Mouse (Mus musculus): ENCODE data around the gene Tas2r137. TPM values are rescaled to one million over a fixed set of nuclear protein-coding genes. Genes with fewer than 3 reads are reported as not detected.

The Tas2r137 gene
- total RNA-seq (2012; rRNA removed) = 0.85 and 1.0 TPM in 2 replicates

DNA sequence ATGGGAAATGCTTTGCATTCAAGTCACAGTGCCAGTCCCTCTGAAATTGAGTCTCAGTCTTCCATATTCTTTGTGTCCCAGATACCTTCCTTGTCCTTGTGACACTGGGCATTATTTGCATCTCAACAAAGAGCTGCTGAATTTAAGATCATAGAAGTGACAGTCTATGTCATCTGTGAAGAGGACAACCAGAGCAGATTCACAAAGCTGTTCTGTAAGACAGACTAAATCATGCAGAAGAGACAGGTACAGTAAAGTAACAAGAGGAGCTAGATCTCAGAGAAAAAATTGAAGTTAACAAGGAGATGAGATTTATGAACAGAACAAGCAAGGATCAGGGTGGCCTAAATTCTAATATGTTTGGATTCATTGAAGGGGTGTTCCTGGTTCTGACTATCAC is at the start of gene Tas2r137:
Gene Tas2r137, plus strand, starts transcription at position 301 of the 400 bp plus-strand sequence.
- Histone ChIP-seq H3K27ac (ENCODE audit: insufficient read depth, low read depth, low read length, poor library complexity, severe bottlenecking) (no peak within 1 kb of the TSS), H3K9me3 (ENCODE audit: control insufficient read depth, insufficient read depth, low read depth, low read length) (no peaks in the 10 kb centered on the region), H3K4me3 (ENCODE audit: insufficient read depth in 1 of 2, low read depth in 1 of 2, low read length in 2 of 2, poor library complexity in 1 of 2, severe bottlenecking in 1 of 2) (no peak within 1 kb of the TSS), H3K4me1 (ENCODE audit: control insufficient read depth in 2 of 2, insufficient read depth in 2 of 2, low read length in 2 of 2, poor library complexity in 1 of 2) (no peaks in the 10 kb centered on the region), H3K9ac (ENCODE audit: insufficient read depth, low read depth, low read length, poor library complexity, severe bottlenecking) (no peak within 1 kb of the TSS), H3K36me3 (ENCODE audit: control insufficient read depth, insufficient read depth, low read length, poor library complexity, severe bottlenecking) (no peaks in the 10 kb centered on the region)
- no peak for TF ChIP-seq MAFK (IDR thresholded peaks at IDR 0.05; ENCODE audit: insufficient read depth, low read depth, low read length)
- TF ChIP-seq HCFC1 (IDR thresholded peaks at IDR 0.05; ENCODE audit: borderline replicate concordance, insufficient read depth, low read length) = no peak
- no peak for TF ChIP-seq ZC3H11A (IDR thresholded peaks at IDR 0.05; ENCODE audit: borderline replicate concordance, low read depth, low read length)
- no peak for TF ChIP-seq CHD2 (IDR thresholded peaks at IDR 0.05; ENCODE audit: low read depth, low read length)
- TF ChIP-seq ZNF384 (IDR thresholded peaks at IDR 0.05; ENCODE audit: low read depth, low read length) = no peak
- DNase-seq (ENCODE audit: low read depth, low spot score) = no peak
- in situ Hi-C loops (cut with MboI; ENCODE audit: low sequenced_read_pairs in 2 of 2, unreplicated experiment in 2 of 2) = no loop called here

DNA sequence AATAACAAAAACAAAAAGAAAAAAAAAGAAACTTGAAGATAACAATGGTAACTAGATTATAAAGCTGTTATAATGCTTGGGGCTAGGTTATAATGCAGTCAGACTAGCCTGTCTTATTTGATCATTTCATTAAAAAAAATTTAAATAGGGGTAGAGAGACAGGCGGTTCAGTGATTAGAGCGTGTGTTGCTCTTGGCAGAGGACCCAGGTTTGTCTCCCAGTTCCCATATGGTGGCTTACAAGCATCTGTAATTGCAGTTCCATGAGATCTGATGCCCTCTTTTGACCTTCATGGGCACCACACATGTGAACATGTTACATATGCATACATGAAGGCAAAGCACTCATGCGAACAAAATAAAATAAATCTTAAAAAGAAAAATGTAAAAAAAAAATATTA is 49.8 kb upstream of the Tas2r137 start:
- no peak overlapping the region for H3K9ac ChIP-seq (ENCODE audit: insufficient read depth, low read depth, low read length, poor library complexity, severe bottlenecking)
- DNase-seq (ENCODE audit: low read depth, low spot score) = no peak
- no peaks in the 10 kb centered on the region for H3K9me3 ChIP-seq (ENCODE audit: control insufficient read depth, insufficient read depth, low read depth, low read length)
- no peaks in the 10 kb centered on the region for H3K36me3 ChIP-seq (ENCODE audit: control insufficient read depth, insufficient read depth, low read length, poor library complexity, severe bottlenecking)
- H3K4me3 ChIP-seq (ENCODE audit: insufficient read depth in 1 of 2, low read depth in 1 of 2, low read length in 2 of 2, poor library complexity in 1 of 2, severe bottlenecking in 1 of 2) = no peak overlapping the region
- in situ Hi-C loops (cut with MboI; ENCODE audit: low sequenced_read_pairs in 2 of 2, unreplicated experiment in 2 of 2) = no loop called here
- peaks cover 0 to 2% of the 10 kb centered on the region in 2 experiments; a peak in 1 of 4 replicates for H3K4me1 ChIP-seq (ENCODE audit: control insufficient read depth in 2 of 2, insufficient read depth in 2 of 2, low read length in 2 of 2, poor library complexity in 1 of 2)
- H3K27ac ChIP-seq (ENCODE audit: insufficient read depth, low read depth, low read length, poor library complexity, severe bottlenecking) = no peak overlapping the region
- TF ChIP-seq ZC3H11A (IDR thresholded peaks at IDR 0.05; ENCODE audit: borderline replicate concordance, low read depth, low read length) = no peak
- no peak for TF ChIP-seq HCFC1 (IDR thresholded peaks at IDR 0.05; ENCODE audit: borderline replicate concordance, insufficient read depth, low read length)
- TF ChIP-seq ZNF384 (IDR thresholded peaks at IDR 0.05; ENCODE audit: low read depth, low read length) = no peak
- no peak for TF ChIP-seq CHD2 (IDR thresholded peaks at IDR 0.05; ENCODE audit: low read depth, low read length)
- no peak for TF ChIP-seq MAFK (IDR thresholded peaks at IDR 0.05; ENCODE audit: insufficient read depth, low read depth, low read length)

- TF ChIP-seq CHD2 (IDR thresholded peaks at IDR 0.05; ENCODE audit: low read depth, low read length) (no peak), HCFC1 (IDR thresholded peaks at IDR 0.05; ENCODE audit: borderline replicate concordance, insufficient read depth, low read length) (no peak), MAFK (IDR thresholded peaks at IDR 0.05; ENCODE audit: insufficient read depth, low read depth, low read length) (no peak), ZC3H11A (IDR thresholded peaks at IDR 0.05; ENCODE audit: borderline replicate concordance, low read depth, low read length) (no peak), ZNF384 (IDR thresholded peaks at IDR 0.05; ENCODE audit: low read depth, low read length) (no peak)
- no peak overlapping the region for H3K4me3 ChIP-seq (ENCODE audit: insufficient read depth in 1 of 2, low read depth in 1 of 2, low read length in 2 of 2, poor library complexity in 1 of 2, severe bottlenecking in 1 of 2)
- no peak overlapping the region for H3K9ac ChIP-seq (ENCODE audit: insufficient read depth, low read depth, low read length, poor library complexity, severe bottlenecking)
- no peaks in the 10 kb centered on the region for H3K9me3 ChIP-seq (ENCODE audit: control insufficient read depth, insufficient read depth, low read depth, low read length)
- H3K4me1 ChIP-seq (ENCODE audit: control insufficient read depth in 2 of 2, insufficient read depth in 2 of 2, low read length in 2 of 2, poor library complexity in 1 of 2) = peaks cover 0 to 2% of the 10 kb centered on the region in 2 experiments; a peak in 1 of 4 replicates
- in situ Hi-C loops (cut with MboI; ENCODE audit: low sequenced_read_pairs in 2 of 2, unreplicated experiment in 2 of 2) = no loop called here
- H3K27ac ChIP-seq (ENCODE audit: insufficient read depth, low read depth, low read length, poor library complexity, severe bottlenecking) = no peak overlapping the region
- no peaks in the 10 kb centered on the region for H3K36me3 ChIP-seq (ENCODE audit: control insufficient read depth, insufficient read depth, low read length, poor library complexity, severe bottlenecking)
- no peak for DNase-seq (ENCODE audit: low read depth, low spot score)
Measured at GRCm38 (mm10) chr6:40441755-40442154, 49.3 kb upstream of the Tas2r137 start.

- no peak for TF ChIP-seq ZNF384 (IDR thresholded peaks at IDR 0.05; ENCODE audit: low read depth, low read length)
- no peak for TF ChIP-seq CHD2 (IDR thresholded peaks at IDR 0.05; ENCODE audit: low read depth, low read length)
- TF ChIP-seq ZC3H11A (IDR thresholded peaks at IDR 0.05; ENCODE audit: borderline replicate concordance, low read depth, low read length) = no peak
- no peak for TF ChIP-seq HCFC1 (IDR thresholded peaks at IDR 0.05; ENCODE audit: borderline replicate concordance, insufficient read depth, low read length)
- TF ChIP-seq MAFK (IDR thresholded peaks at IDR 0.05; ENCODE audit: insufficient read depth, low read depth, low read length) = no peak
- Histone ChIP-seq H3K9ac (ENCODE audit: insufficient read depth, low read depth, low read length, poor library complexity, severe bottlenecking) (no peak overlapping the region), H3K27ac (ENCODE audit: insufficient read depth, low read depth, low read length, poor library complexity, severe bottlenecking) (no peak overlapping the region), H3K4me1 (ENCODE audit: control insufficient read depth in 2 of 2, insufficient read depth in 2 of 2, low read length in 2 of 2, poor library complexity in 1 of 2) (peaks cover 0 to 2% of the 10 kb centered on the region in 2 experiments; a peak in 1 of 4 replicates), H3K9me3 (ENCODE audit: control insufficient read depth, insufficient read depth, low read depth, low read length) (no peaks in the 10 kb centered on the region), H3K36me3 (ENCODE audit: control insufficient read depth, insufficient read depth, low read length, poor library complexity, severe bottlenecking) (no peaks in the 10 kb centered on the region), H3K4me3 (ENCODE audit: insufficient read depth in 1 of 2, low read depth in 1 of 2, low read length in 2 of 2, poor library complexity in 1 of 2, severe bottlenecking in 1 of 2) (no peak overlapping the region)
- no peak for DNase-seq (ENCODE audit: low read depth, low spot score)
- in situ Hi-C loops (cut with MboI; ENCODE audit: low sequenced_read_pairs in 2 of 2, unreplicated experiment in 2 of 2) = no loop called here
Measured at GRCm38 (mm10) chr6:40443281-40443928, 47.6 kb upstream of the Tas2r137 start.
